Mouse (Mus musculus): ENCODE measurements around the gene Pmm2.

DNA sequence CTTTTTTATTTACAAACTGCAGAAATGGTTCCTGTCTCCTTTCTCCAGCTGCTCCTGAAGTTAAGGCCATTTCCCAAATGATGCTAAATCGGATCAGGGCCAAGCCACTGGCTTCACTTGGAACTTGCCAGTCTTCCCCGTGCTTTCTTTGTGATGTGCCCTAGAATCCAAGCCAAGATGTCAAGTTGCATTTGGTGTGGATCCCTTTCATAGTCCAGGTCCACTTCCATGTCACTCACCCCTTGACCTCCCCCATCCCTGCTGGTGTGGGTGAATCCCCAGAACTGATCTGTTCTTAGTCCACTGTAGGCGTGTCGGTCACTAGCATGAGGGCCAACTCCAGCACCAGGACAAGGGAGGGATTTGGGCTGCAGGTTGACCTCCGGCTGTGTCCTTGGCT lies 40.0 kb upstream of the Pmm2 start:
- TF ChIP-seq CTCF (IDR thresholded peaks at IDR 0.05; ENCODE audit: low read depth): no peak
- TF ChIP-seq EP300 (IDR thresholded peaks at IDR 0.05; ENCODE audit: low read depth): no peak
